Mouse (Mus musculus) adipocyte (in vitro differentiated cells): ENCODE results near the gene Mrpl36.
A peak's percentile ranks its signal among the peaks of the same experiment; 100 is the strongest.

Experiments used
- DNase-seq: peaks from one replicate; pipeline ENCODE4 v3.0.0-alpha.2; 2016; ENCODE audit warnings: low spot score

The Mrpl36 gene

GRCm38 (mm10) chr13:73327827-73328698 is at the start of gene Mrpl36, which contains the start of gene Ndufs6:
Mrpl36 (plus strand) TSS chr13:73328513.
Ndufs6 (minus strand) TSS chr13:73328542.
- DNase-seq = peak; percentile 91

GRCm38 (mm10) chr13:73279196-73279595 is 49.1 kb upstream of the Mrpl36 start:
- DNase-seq = no peak

GRCm38 (mm10) chr13:73282407-73282806 is 45.9 kb upstream of the Mrpl36 start:
- DNase-seq = no peak

- DNase-seq = no peak
Measured at GRCm38 (mm10) chr13:73283534-73283933, 44.8 kb upstream of the Mrpl36 start.

- no peak for DNase-seq
Measured at GRCm38 (mm10) chr13:73290206-73290605, 38.1 kb upstream of the Mrpl36 start.

- DNase-seq = no peak
Measured at GRCm38 (mm10) chr13:73291102-73291501, 37.2 kb upstream of the Mrpl36 start.

GRCm38 (mm10) chr13:73298717-73299116 is 29.6 kb upstream of the Mrpl36 start:
- no peak for DNase-seq

- no peak for DNase-seq
Measured at GRCm38 (mm10) chr13:73299322-73299721, 29.0 kb upstream of the Mrpl36 start.

GRCm38 (mm10) chr13:73304729-73305128 is 23.6 kb upstream of the Mrpl36 start:
- no peak for DNase-seq

- DNase-seq = no peak
Measured at GRCm38 (mm10) chr13:73305398-73306084, 22.8 kb upstream of the Mrpl36 start.

- no peak for DNase-seq
Measured at GRCm38 (mm10) chr13:73306085-73306410, 22.3 kb upstream of the Mrpl36 start.

- no peak for DNase-seq
Measured at GRCm38 (mm10) chr13:73306430-73306829, 21.9 kb upstream of the Mrpl36 start.

- DNase-seq = peak; percentile 46
Measured at GRCm38 (mm10) chr13:73310183-73310929, 18.0 kb upstream of the Mrpl36 start.

GRCm38 (mm10) chr13:73320048-73320447 is 8.3 kb upstream of the Mrpl36 start:
- no peak for DNase-seq

GRCm38 (mm10) chr13:73322626-73323025 is 5.7 kb upstream of the Mrpl36 start:
- no peak for DNase-seq

- no peak for DNase-seq
Measured at GRCm38 (mm10) chr13:73323406-73323805, 4.9 kb upstream of the Mrpl36 start.

- peak; percentile 87 for DNase-seq
Measured at GRCm38 (mm10) chr13:73330844-73331501, 2.7 kb downstream of the Mrpl36 start.

- DNase-seq = peak; percentile 14
Measured at GRCm38 (mm10) chr13:73331736-73332135, 3.4 kb downstream of the Mrpl36 start.

GRCm38 (mm10) chr13:73336753-73337152 is 8.4 kb downstream of the Mrpl36 start:
- DNase-seq = no peak

- DNase-seq = no peak
Measured at GRCm38 (mm10) chr13:73345102-73345890, 17.0 kb downstream of the Mrpl36 start.

GRCm38 (mm10) chr13:73346131-73346530 is 17.8 kb downstream of the Mrpl36 start:
- no peak for DNase-seq
